Mouse (Mus musculus) spleen, adult 2 months (tissue): ENCODE measurements around the gene Dpp9. TPM values are rescaled to one million over a fixed set of nuclear protein-coding genes. Genes with fewer than 3 reads are reported as not detected.
A peak's percentile ranks its signal among the peaks of the same experiment; 100 is the strongest.

Experiments used
- DNase-seq, 2 experiments: peaks; one replicate each; pipeline versions ENCODE4 v3.0.0 to v3.0.0-alpha.2; 2012 to 2021; ENCODE audit warnings: low spot score in 2 of 2, low read depth in 1 of 2
- H3K27ac ChIP-seq: fragments of 200-500 bp; 2 replicates; pipeline ENCODE4 v1.5.1; 2012; ENCODE audit warnings: low read length, inconsistent platforms; ENCODE audit not compliant: insufficient read depth
- H3K27me3 ChIP-seq: fragments of 200-500 bp; 2 replicates; pipeline ENCODE4 v1.6.1; 2012; ENCODE audit warnings: mild to moderate bottlenecking, moderate library complexity, low read length, inconsistent platforms; ENCODE audit not compliant: control insufficient read depth, insufficient read depth
- H3K36me3 ChIP-seq: fragments of 200-500 bp; 2 replicates; pipeline ENCODE4 v1.6.1; 2012; ENCODE audit warnings: mild to moderate bottlenecking, low read length, inconsistent platforms; ENCODE audit not compliant: control insufficient read depth, insufficient read depth
- H3K4me1 ChIP-seq: fragments of 200-500 bp; 2 replicates; pipeline ENCODE4 v1.6.1; 2011; ENCODE audit warnings: inconsistent platforms; ENCODE audit not compliant: control insufficient read depth, insufficient read depth, insufficient read length
- H3K4me3 ChIP-seq: fragments of 200-500 bp; 2 replicates; pipeline ENCODE4 v1.5.1; 2011; ENCODE audit warnings: mild to moderate bottlenecking, inconsistent platforms; ENCODE audit not compliant: insufficient read depth, insufficient read length; ENCODE audit errors: extremely low read depth
- CTCF ChIP-seq: fragments of 200-500 bp; IDR thresholded peaks from 2 replicates; pipeline ENCODE4 v1.5.1; 2011; ENCODE audit warnings: mild to moderate bottlenecking, inconsistent platforms; ENCODE audit not compliant: insufficient read depth, insufficient read length, insufficient replicate concordance; ENCODE audit errors: extremely low read depth
- POLR2A ChIP-seq: fragments of 200-500 bp; IDR thresholded peaks from 2 replicates; pipeline ENCODE4 v1.6.1; 2011; ENCODE audit warnings: low read depth, low read length, inconsistent platforms
- WGBS: fragments of 180-500 bp; shearing (Covaris S2); methylation state at CpG from one replicate; pipeline ENCODE4 v1.1.7; 2018; 5-methylcytosine and 5-hydroxymethylcytosine counted together
- polyA plus RNA-seq: library from polyadenylated mRNA; depleted of rRNA; stranded (reverse); fragments of >200 nt; gene quantifications from 2 replicates; pipeline ENCODE4 v1.2.3, GENCODE M21; 2012

Dpp9 gene
- polyA plus RNA-seq, 1 experiment, result 34.4 TPM

DNA sequence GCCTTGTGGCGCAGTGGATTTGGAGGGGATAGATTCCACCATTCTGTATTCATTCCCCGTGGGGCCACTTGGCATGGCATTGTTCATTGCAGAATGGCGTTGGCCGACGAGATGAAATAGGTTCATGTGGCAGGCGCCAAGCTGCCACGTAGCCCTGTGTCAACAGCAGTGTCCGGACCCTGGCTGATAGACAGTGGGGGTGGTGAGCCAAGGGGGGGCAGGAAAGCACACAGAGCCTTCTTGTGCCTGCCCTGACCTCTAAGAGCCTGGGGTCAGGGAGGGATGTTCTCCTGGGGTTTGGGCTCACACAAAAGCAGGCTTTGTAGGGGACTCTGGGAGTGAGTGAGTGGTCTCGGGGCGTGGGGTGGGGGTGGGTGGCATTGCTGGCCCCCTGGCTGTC is 48.1 kb downstream of the Dpp9 start:
- DNase-seq, result no peak
- WGBS, result 86% methylated on average over 10 of the region's 10 CpGs

DNA sequence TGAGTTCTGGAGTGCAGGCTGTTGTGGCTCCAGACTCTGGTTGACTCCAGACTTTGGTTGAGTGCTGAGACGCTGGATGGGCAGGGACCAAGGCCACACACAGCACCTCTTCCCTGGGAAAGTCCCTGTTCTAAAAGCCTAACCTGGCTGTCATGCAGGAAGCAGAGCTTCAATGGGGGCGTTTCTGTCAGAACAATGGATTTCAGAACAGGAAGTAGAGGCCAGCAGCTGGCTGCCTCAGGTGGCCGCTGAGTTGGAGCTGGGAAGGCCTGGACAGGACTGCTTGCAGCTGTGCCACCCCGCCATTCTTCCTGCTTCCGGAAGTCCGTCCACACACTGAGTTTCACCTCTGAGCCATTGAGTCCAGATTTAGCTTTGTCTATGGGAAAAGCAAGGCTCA is 48.9 kb downstream of the Dpp9 start:
- DNase-seq, result no peak

More for the DNA sequence above, 48.1 kb downstream of the Dpp9 start:
- no peaks in the 10 kb centered on the region for H3K4me1 ChIP-seq
- H3K27me3 ChIP-seq, result no peaks in the 10 kb centered on the region
- 0 out of 2 replicates have a peak overlapping the region, but pooled peaks have one; percentile 8 for H3K27ac ChIP-seq
- TF ChIP-seq CTCF, result no peak
- H3K4me3 ChIP-seq, result no peak overlapping the region
- no peaks in the 10 kb centered on the region for H3K36me3 ChIP-seq

DNA sequence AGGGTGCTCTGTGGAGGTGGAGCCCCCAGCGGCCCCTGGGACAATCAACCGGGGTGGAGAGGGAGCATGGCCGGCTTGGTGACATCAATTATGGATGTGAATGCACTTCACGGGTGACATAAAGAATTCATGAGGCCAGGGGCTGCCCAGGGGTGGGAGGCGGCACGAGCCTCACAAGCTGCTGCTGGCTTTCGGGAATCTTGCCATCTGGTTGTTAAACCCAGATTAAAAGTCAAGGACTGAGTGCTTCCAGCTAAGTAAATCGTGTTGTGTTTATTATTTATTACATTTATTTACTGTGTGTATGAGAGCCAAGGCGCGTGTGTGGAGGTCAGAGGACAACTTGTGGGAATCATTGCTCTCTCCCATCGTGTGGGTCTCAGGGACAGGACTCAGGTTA is 53.0 kb downstream of the Dpp9 start:
- DNase-seq, result no peak
- H3K27me3 ChIP-seq, result no peaks in the 10 kb centered on the region
- no peak overlapping the region for H3K4me3 ChIP-seq
- H3K27ac ChIP-seq, result no peak overlapping the region
- H3K4me1 ChIP-seq, result no peaks in the 10 kb centered on the region; the same call in 1 of the 2 replicates
- H3K36me3 ChIP-seq, result no peaks in the 10 kb centered on the region
- TF ChIP-seq POLR2A, result no peak
- TF ChIP-seq CTCF, result no peak
- 85% methylated on average over 11 of the region's 11 CpGs for WGBS

More for the DNA sequence above, 48.9 kb downstream of the Dpp9 start:
- H3K36me3 ChIP-seq, result no peaks in the 10 kb centered on the region
- TF ChIP-seq POLR2A (no peak), CTCF (no peak)
- no peaks in the 10 kb centered on the region for H3K4me1 ChIP-seq
- H3K4me3 ChIP-seq, result no peak overlapping the region
- 0 out of 2 replicates have a peak overlapping the region, but pooled peaks have one; percentile 8 for H3K27ac ChIP-seq
- no peaks in the 10 kb centered on the region for H3K27me3 ChIP-seq
- WGBS, result 53% methylated on average over 6 of the region's 6 CpGs

DNA sequence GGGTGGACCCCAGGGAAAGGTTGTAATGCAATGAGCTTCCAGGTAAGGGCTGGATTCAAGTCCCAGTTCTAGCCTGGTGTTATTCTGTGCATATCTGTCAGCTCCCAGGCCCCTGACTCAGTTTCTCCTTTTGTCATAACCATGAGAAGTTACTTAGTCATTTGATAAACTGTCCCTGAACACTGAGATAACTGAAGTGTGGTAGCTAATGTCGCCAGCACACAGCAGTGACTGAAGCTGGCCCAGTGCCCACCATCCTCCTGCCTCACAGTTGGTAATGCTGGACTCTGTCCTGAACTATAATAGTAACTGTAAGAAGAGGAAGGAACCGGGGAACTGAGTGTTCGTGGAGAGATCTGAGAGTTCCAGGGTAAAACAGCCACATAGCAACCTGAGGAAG is 54.2 kb downstream of the Dpp9 start:
- DNase-seq, result no peak
- H3K4me1 ChIP-seq, result no peaks in the 10 kb centered on the region; the same call in 1 of the 2 replicates
- H3K4me3 ChIP-seq, result no peak overlapping the region
- H3K27me3 ChIP-seq, result no peaks in the 10 kb centered on the region
- 49% methylated on average over 3 of the region's 3 CpGs for WGBS
- TF ChIP-seq CTCF, result no peak
- H3K36me3 ChIP-seq, result no peaks in the 10 kb centered on the region
- no peak overlapping the region for H3K27ac ChIP-seq

DNA sequence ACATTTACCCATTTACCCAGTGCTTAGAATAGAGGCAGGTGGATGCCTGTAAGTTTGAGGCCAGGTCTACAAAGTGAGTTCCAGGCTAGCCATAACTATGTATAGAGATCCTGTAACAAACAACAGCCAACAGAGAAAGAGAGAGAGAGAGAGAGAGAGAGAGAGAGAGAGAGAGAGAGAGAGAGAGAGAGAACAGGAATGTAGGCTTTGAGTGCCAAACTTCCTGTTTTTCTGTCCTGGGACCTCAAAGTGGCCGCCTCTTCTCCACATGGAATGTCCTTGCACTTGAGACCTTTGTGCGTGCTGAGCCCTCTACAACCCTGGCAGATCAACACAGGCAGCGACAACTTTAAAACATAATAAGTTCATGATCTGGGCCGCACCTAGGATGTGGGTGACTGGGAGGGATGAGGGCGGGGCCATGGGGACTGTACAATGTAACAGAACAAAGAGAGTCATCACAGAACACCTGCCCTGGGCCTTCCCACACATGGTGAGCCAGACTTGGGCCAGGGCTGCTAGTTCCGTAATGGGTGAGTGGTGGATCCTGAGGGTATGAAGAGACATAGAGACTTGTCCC is 55.1 kb downstream of the Dpp9 start:
- Histone ChIP-seq H3K4me3 (peak overlapping the region; percentile 29; the same call in 1 of the 2 replicates), H3K27me3 (no peaks in the 10 kb centered on the region), H3K27ac (peak overlapping the region; percentile 78), H3K4me1 (no peaks in the 10 kb centered on the region; the same call in 1 of the 2 replicates), H3K36me3 (no peaks in the 10 kb centered on the region)
- TF ChIP-seq CTCF (no peak), POLR2A (no peak; the same call in 1 of the 2 replicates)
- peak; percentile 28 to 40 for DNase-seq
- 60% methylated on average over 6 of the region's 6 CpGs for WGBS

DNA sequence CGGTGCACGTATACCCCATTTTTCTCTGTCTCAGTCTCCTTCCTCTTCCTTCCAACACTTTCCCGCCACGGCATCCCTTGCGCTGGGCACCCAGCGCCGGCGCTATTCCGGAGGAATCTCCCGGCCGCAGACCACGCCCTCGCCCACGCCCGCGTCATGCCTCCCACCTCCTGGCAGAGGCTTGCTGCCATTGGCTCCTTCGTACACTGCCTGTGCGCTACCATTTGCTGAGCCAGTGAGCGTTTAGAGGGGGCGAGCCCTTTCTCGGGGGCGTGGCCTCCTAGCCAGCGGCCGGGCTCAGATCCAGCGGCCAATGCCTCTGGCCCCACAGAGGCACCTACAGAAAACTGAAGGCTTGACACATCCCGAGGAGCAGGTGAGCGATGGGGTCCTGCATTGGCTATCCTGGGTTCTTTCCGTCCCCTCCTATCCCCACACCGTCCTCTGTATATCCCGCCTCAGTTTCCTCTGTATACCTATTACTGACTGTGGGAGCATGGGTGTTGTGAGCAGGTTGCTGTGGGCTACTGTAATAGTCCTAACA is 56.4 kb downstream of the Dpp9 start, which contains the start of gene Tnfaip8l1:
Tnfaip8l1 (plus strand) TSS at position 247 of the 544 bp plus-strand sequence.
- H3K27me3 ChIP-seq, result peaks cover 1% of the 10 kb centered on the region; the same call in 1 of the 2 replicates
- no peaks in the 10 kb centered on the region; the same call in 1 of the 2 replicates for H3K4me1 ChIP-seq
- peak within 1 kb of the TSS; percentile 78 for H3K27ac ChIP-seq
- H3K36me3 ChIP-seq, result no peaks in the 10 kb centered on the region
- DNase-seq, result peak; percentile 71 to 89
- TF ChIP-seq POLR2A (no peak), CTCF (no peak)
- H3K4me3 ChIP-seq, result peak within 1 kb of the TSS; percentile 63
- WGBS, result 1% methylated on average over 30 of the region's 30 CpGs

DNA sequence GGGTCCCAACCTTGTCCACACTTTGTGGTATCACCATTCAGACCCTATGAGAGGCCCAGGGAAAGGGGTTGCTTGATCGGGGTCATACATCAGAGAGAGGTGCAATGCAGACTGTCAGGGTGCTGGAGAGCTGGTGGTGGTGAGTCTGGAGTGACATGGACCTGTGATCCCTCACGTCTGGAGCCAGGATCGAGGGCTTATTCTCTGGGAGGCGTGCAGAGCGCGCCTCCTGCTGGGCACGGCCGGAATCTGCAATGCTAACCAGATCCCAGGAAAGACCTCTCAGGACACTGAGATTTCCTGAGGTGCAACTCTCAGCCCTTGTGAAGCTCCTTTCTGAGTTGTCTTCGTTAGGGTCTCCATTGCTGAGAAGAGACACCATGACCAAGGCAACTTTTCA is 59.0 kb downstream of the Dpp9 start:
- Histone ChIP-seq H3K27ac (no peak overlapping the region), H3K36me3 (no peaks in the 10 kb centered on the region), H3K4me1 (no peaks in the 10 kb centered on the region; the same call in 1 of the 2 replicates), H3K27me3 (peaks cover 1% of the 10 kb centered on the region; the same call in 1 of the 2 replicates), H3K4me3 (no peak overlapping the region)
- WGBS, result 3% methylated on average over 9 of the region's 9 CpGs
- no peak for DNase-seq
- TF ChIP-seq CTCF (peak; percentile 81), POLR2A (no peak)
